In the genomic region with DNA sequence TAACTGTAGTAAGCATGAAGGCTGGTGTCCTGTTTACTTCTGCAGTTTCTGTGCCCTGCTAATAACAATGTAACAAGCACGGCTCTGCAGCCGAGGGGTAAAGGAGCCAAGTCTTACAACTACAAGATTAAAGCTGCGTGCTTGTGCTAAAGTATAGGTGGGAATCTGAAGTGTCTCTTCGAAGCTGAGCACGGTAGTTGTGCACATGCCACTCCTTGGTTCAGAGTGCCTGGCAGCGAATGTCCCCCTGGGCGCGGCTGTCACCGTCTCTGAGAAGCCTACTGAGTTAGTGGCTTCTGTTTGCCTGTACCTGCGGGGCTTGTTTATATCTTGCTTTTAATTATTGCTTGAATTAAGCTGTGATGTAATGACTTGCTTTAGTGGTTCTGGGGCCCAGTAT, we compare ENCODE assay signal across 19 mouse cellular contexts.
"Had no signal": no experiment of that assay in that cellular context is flagged by ENCODE, and none has a peak within 500 bp of the region (broad histone marks: within the 10 kb centered on the region; RNA-seq: fewer than 3 reads in every experiment).

No protein-coding gene starts in this region.

- H3K27me3 ChIP-seq: liver, embryonic 13.5 days; midbrain, embryonic 12.5 days; midbrain, embryonic 15.5 days; neural tube, embryonic 13.5 days; stomach, embryonic 15.5 days had no signal

- H3K4me1 ChIP-seq: liver, embryonic 13.5 days; midbrain, embryonic 15.5 days; stomach, embryonic 15.5 days had no signal

- H3K9me3 ChIP-seq: liver, embryonic 13.5 days; midbrain, embryonic 12.5 days; midbrain, embryonic 15.5 days; neural tube, embryonic 13.5 days; stomach, embryonic 15.5 days had no signal

- H3K36me3 ChIP-seq: liver, embryonic 13.5 days; midbrain, embryonic 12.5 days; midbrain, embryonic 15.5 days; neural tube, embryonic 13.5 days; stomach, embryonic 15.5 days had no signal

- DNase-seq: kidney, adult 18-20 months; kidney, adult 9 months; kidney, postnatal 25 days; layer of hippocampus, adult 9-11 months; liver, embryonic 13.5 days; lung, embryonic 14.5 days; retina, postnatal 1 day; right cerebral cortex, postnatal 25 days; spleen, adult 18-20 months; thymus, adult 2 months; thymus, postnatal 25 days had no signal

- H3K27ac ChIP-seq: kidney, postnatal 0 days; layer of hippocampus, adult 2 months; liver, embryonic 13.5 days; macrophage; midbrain, embryonic 12.5 days; midbrain, embryonic 15.5 days; neural tube, embryonic 13.5 days; stomach, embryonic 15.5 days had no signal

- H3K4me3 ChIP-seq: layer of hippocampus, adult 2 months; liver, embryonic 13.5 days; midbrain, embryonic 12.5 days; midbrain, embryonic 15.5 days; myocyte; neural tube, embryonic 13.5 days; stomach, embryonic 15.5 days had no signal
